Mouse (Mus musculus): ENCODE results near the gene Scamp1. TPM values are rescaled to one million over a fixed set of nuclear protein-coding genes. Genes with fewer than 3 reads are reported as not detected.

Scamp1 gene
- polyA plus RNA-seq, 2 experiments = 4.2 to 5.0 TPM

- no peak overlapping the region for H3K4me3 ChIP-seq (ENCODE audit: insufficient read depth in 1 of 2, low read depth in 2 of 2, low read length in 2 of 2)
- no peak for TF ChIP-seq EP300 (IDR thresholded peaks at IDR 0.05; ENCODE audit: low read depth)
- TF ChIP-seq CTCF (IDR thresholded peaks at IDR 0.05; ENCODE audit: low read depth) = no peak
- no peaks in the 10 kb centered on the region for H3K9me3 ChIP-seq (ENCODE audit: control insufficient read depth, low read length)
- 77% methylated on average over 8 of the region's 8 CpGs for WGBS (ENCODE audit: insufficient replicate concordance)
- H3K9ac ChIP-seq (replicated peaks) = no peak overlapping the region
- H3K4me1 ChIP-seq (replicated peaks; ENCODE audit: control insufficient read depth in 2 of 2, insufficient read depth in 2 of 2, low read length in 1 of 2) = peaks cover 35 to 52% of the 10 kb centered on the region in 2 experiments
- no peaks in the 10 kb centered on the region for H3K27me3 ChIP-seq (ENCODE audit: control insufficient read depth, insufficient read depth, low read length)
- H3K27ac ChIP-seq = no peak overlapping the region
- H3K4me2 ChIP-seq (ENCODE audit: low read depth) = no peak overlapping the region
- H3K36me3 ChIP-seq (replicated peaks; ENCODE audit: control insufficient read depth, insufficient read depth, low read depth) = no peaks in the 10 kb centered on the region
- ATAC-seq (ENCODE audit: insufficient read depth) = no peak
- DNase-seq (ENCODE audit: low read depth in 3 of 3, low spot score in 3 of 3) = no peak
Measured at GRCm38 (mm10) chr13:94260961-94261360, 24.7 kb downstream of the Scamp1 start.

GRCm38 (mm10) chr13:94259210-94259609 lies 26.4 kb downstream of the Scamp1 start:
- Histone ChIP-seq H3K4me3 (ENCODE audit: insufficient read depth in 1 of 2, low read depth in 2 of 2, low read length in 2 of 2) (no peak overlapping the region), H3K4me2 (ENCODE audit: low read depth) (peak overlapping the region; percentile 47), H3K4me1 (replicated peaks; ENCODE audit: control insufficient read depth in 2 of 2, insufficient read depth in 2 of 2, low read length in 1 of 2) (peaks cover 35 to 48% of the 10 kb centered on the region in 2 experiments), H3K27me3 (ENCODE audit: control insufficient read depth, insufficient read depth, low read length) (no peaks in the 10 kb centered on the region), H3K27ac (no peak overlapping the region), H3K9me3 (ENCODE audit: control insufficient read depth, low read length) (no peaks in the 10 kb centered on the region), H3K36me3 (replicated peaks; ENCODE audit: control insufficient read depth, insufficient read depth, low read depth) (no peaks in the 10 kb centered on the region), H3K9ac (replicated peaks) (no peak overlapping the region; the same call in 1 of the 2 replicates)
- ATAC-seq (ENCODE audit: insufficient read depth) = no peak; the same call in 1 of the 2 replicates
- 12% methylated on average over 5 of the region's 5 CpGs for WGBS (ENCODE audit: insufficient replicate concordance)
- no peak for TF ChIP-seq CTCF (IDR thresholded peaks at IDR 0.05; ENCODE audit: low read depth)
- TF ChIP-seq EP300 (IDR thresholded peaks at IDR 0.05; ENCODE audit: low read depth) = peak; percentile 14; the same call in 1 of the 2 replicates
- DNase-seq (ENCODE audit: low read depth in 3 of 3, low spot score in 3 of 3) = peak in 1 of 3 experiments; percentile 24

- TF ChIP-seq EP300 (IDR thresholded peaks at IDR 0.05; ENCODE audit: low read depth) (no peak), CTCF (IDR thresholded peaks at IDR 0.05; ENCODE audit: low read depth) (no peak)
- Histone ChIP-seq H3K27ac (no peak overlapping the region; the same call in 1 of the 2 replicates), H3K36me3 (replicated peaks; ENCODE audit: control insufficient read depth, insufficient read depth, low read depth) (no peaks in the 10 kb centered on the region), H3K9ac (replicated peaks) (no peak overlapping the region), H3K4me1 (replicated peaks; ENCODE audit: control insufficient read depth in 2 of 2, insufficient read depth in 2 of 2, low read length in 1 of 2) (peaks cover 32 to 42% of the 10 kb centered on the region in 2 experiments), H3K9me3 (ENCODE audit: control insufficient read depth, low read length) (no peaks in the 10 kb centered on the region), H3K4me3 (ENCODE audit: insufficient read depth in 1 of 2, low read depth in 2 of 2, low read length in 2 of 2) (no peak overlapping the region), H3K27me3 (ENCODE audit: control insufficient read depth, insufficient read depth, low read length) (no peaks in the 10 kb centered on the region), H3K4me2 (ENCODE audit: low read depth) (peak overlapping the region; percentile 47)
- ATAC-seq (ENCODE audit: insufficient read depth) (no peak), DNase-seq (ENCODE audit: low read depth in 3 of 3, low spot score in 3 of 3) (no peak)
- 74% methylated on average over 6 of the region's 6 CpGs for WGBS (ENCODE audit: insufficient replicate concordance)
Measured at GRCm38 (mm10) chr13:94258530-94258929, 27.1 kb downstream of the Scamp1 start.

- ATAC-seq (ENCODE audit: insufficient read depth) (no peak), DNase-seq (ENCODE audit: low read depth in 3 of 3, low spot score in 3 of 3) (no peak)
- Histone ChIP-seq H3K27me3 (ENCODE audit: control insufficient read depth, insufficient read depth, low read length) (no peaks in the 10 kb centered on the region), H3K4me1 (replicated peaks; ENCODE audit: control insufficient read depth in 2 of 2, insufficient read depth in 2 of 2, low read length in 1 of 2) (peaks cover 24 to 36% of the 10 kb centered on the region in 2 experiments), H3K4me3 (ENCODE audit: insufficient read depth in 1 of 2, low read depth in 2 of 2, low read length in 2 of 2) (no peak overlapping the region), H3K27ac (no peak overlapping the region), H3K4me2 (ENCODE audit: low read depth) (no peak overlapping the region), H3K36me3 (replicated peaks; ENCODE audit: control insufficient read depth, insufficient read depth, low read depth) (no peaks in the 10 kb centered on the region), H3K9ac (replicated peaks) (no peak overlapping the region), H3K9me3 (ENCODE audit: control insufficient read depth, low read length) (no peaks in the 10 kb centered on the region)
- TF ChIP-seq CTCF (IDR thresholded peaks at IDR 0.05; ENCODE audit: low read depth) = no peak
- 40% methylated on average over 2 of the region's 2 CpGs for WGBS (ENCODE audit: insufficient replicate concordance)
Measured at GRCm38 (mm10) chr13:94257711-94258110, 27.9 kb downstream of the Scamp1 start.

- Histone ChIP-seq H3K27me3 (ENCODE audit: control insufficient read depth, insufficient read depth, low read length) (no peaks in the 10 kb centered on the region), H3K4me1 (replicated peaks; ENCODE audit: control insufficient read depth in 2 of 2, insufficient read depth in 2 of 2, low read length in 1 of 2) (peaks cover 18 to 24% of the 10 kb centered on the region in 2 experiments), H3K36me3 (replicated peaks; ENCODE audit: control insufficient read depth, insufficient read depth, low read depth) (no peaks in the 10 kb centered on the region), H3K4me2 (ENCODE audit: low read depth) (no peak overlapping the region), H3K9ac (replicated peaks) (no peak overlapping the region), H3K9me3 (ENCODE audit: control insufficient read depth, low read length) (no peaks in the 10 kb centered on the region), H3K27ac (no peak overlapping the region), H3K4me3 (ENCODE audit: insufficient read depth in 1 of 2, low read depth in 2 of 2, low read length in 2 of 2) (no peak overlapping the region)
- 74% methylated on average over 2 of the region's 2 CpGs for WGBS (ENCODE audit: insufficient replicate concordance)
- DNase-seq (ENCODE audit: low read depth in 3 of 3, low spot score in 3 of 3) (no peak), ATAC-seq (ENCODE audit: insufficient read depth) (no peak)
- TF ChIP-seq CTCF (IDR thresholded peaks at IDR 0.05; ENCODE audit: low read depth) (no peak), EP300 (IDR thresholded peaks at IDR 0.05; ENCODE audit: low read depth) (no peak)
Measured at GRCm38 (mm10) chr13:94255176-94255575, 30.5 kb downstream of the Scamp1 start.
